Mouse (Mus musculus) hindbrain, embryonic 15.5 days (tissue): ENCODE measurements at regions not wholly inside any gene's neighbourhood (a gene's known extent, or its start where the extent isn't known, plus 50 kb on each side); places are given as distances from the start of the nearest gene placed in this dataset.
A peak's percentile ranks its signal among the peaks of the same experiment; 100 is the strongest.
"Not testable (repeated sequence)": the region's sequence is repeated elsewhere in the genome, so short reads cannot be mapped to it uniquely, and the experiment has no call there.

Experiments used
- ATAC-seq: fragments of 200-750 bp; cut with Nextera tagmentation; 2 replicates; pipeline ENCODE4 v1.8.0; 2017; ENCODE audit warnings: low read depth, moderate number of reproducible peaks, moderate TSS enrichment; ENCODE audit not compliant: low FRiP score
- H3K27ac ChIP-seq: fragments of 300-500 bp; sonication (generic); replicated peaks from 2 replicates; pipeline ENCODE4 v1.5.1; 2015; ENCODE audit warnings: mild to moderate bottlenecking, inconsistent platforms
- H3K27me3 ChIP-seq: fragments of 300-500 bp; sonication (generic); 2 replicates; pipeline ENCODE4 v1.6.1; 2015; ENCODE audit warnings: control low read depth, inconsistent platforms
- H3K36me3 ChIP-seq: fragments of 300-500 bp; sonication (generic); 2 replicates; pipeline ENCODE4 v1.6.1; 2015; ENCODE audit warnings: control low read depth, inconsistent platforms
- H3K4me1 ChIP-seq: fragments of 300-500 bp; sonication (generic); replicated peaks from 2 replicates; pipeline ENCODE4 v1.6.1; 2015; ENCODE audit warnings: control low read depth, inconsistent platforms
- H3K4me2 ChIP-seq: fragments of 300-500 bp; sonication (generic); 2 replicates; pipeline ENCODE4 v1.6.1; 2015; ENCODE audit warnings: moderate library complexity, mild to moderate bottlenecking, inconsistent platforms
- H3K4me3 ChIP-seq: fragments of 300-500 bp; sonication (generic); 2 replicates; pipeline ENCODE4 v1.5.1; 2015; ENCODE audit warnings: mild to moderate bottlenecking, inconsistent platforms
- H3K9ac ChIP-seq: fragments of 300-500 bp; sonication (generic); 2 replicates; pipeline ENCODE4 v1.6.1; 2015; ENCODE audit warnings: inconsistent platforms
- H3K9me3 ChIP-seq: fragments of 300-500 bp; sonication (generic); 2 replicates; pipeline ENCODE4 v1.6.1; 2016; ENCODE audit warnings: control low read depth, inconsistent platforms
- WGBS: fragments of 180-500 bp; shearing (Covaris S2); methylation state at CpG from one replicate; pipeline ENCODE4 v1.1.7; 2015; 5-methylcytosine and 5-hydroxymethylcytosine counted together

DNA sequence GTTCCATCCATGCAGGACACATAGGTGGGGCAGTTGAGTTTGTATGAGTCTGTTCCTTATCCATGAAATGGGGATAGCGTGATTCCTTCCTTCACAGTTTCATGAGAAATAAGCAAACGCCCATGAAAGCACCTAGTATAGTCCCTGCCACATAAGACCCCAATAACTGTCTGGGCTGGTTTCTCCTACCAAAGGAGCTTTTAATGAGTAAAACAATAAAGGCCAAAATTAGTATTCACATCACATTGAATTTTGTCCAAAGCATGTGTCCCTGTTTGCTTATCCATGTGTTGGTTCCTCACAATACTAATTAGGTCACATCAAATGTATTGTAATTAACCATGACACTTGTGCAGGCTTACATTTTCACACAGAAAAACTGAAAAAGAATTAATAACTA lies 221.3 kb downstream of the Prdm13 start:
- Histone ChIP-seq H3K9me3 (no peaks in the 10 kb centered on the region), H3K4me1 (no peaks in the 10 kb centered on the region), H3K27ac (no peak overlapping the region), H3K36me3 (no peaks in the 10 kb centered on the region), H3K4me2 (no peak overlapping the region), H3K4me3 (no peak overlapping the region), H3K27me3 (no peaks in the 10 kb centered on the region), H3K9ac (no peak overlapping the region)
- WGBS, result 78% methylated on average over 2 of the region's 2 CpGs
- ATAC-seq, result no peak

DNA sequence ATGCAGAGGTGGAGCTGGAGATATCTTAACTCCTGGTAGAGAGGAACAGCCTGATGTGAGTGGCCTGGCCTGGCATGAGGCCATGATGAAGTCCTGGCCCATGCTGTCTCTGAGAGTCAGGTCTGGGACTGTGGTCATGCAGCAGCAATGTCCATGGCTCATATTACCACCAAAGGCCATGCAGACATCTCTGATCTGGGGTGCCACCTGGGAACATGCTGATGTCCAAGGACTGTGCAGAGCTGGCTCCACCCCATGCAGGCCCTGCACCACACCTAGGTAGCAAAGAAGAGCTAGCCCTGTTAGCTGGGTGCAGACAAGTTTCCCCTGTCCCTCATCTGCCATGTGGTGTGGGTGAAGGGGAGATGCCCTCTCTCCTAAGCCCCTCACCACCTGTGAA lies 244.5 kb downstream of the Prdm13 start:
- H3K4me1 ChIP-seq, result no peaks in the 10 kb centered on the region
- no peaks in the 10 kb centered on the region for H3K9me3 ChIP-seq
- H3K4me3 ChIP-seq, result no peak overlapping the region
- no peaks in the 10 kb centered on the region for H3K27me3 ChIP-seq
- H3K27ac ChIP-seq, result no peak overlapping the region
- H3K4me2 ChIP-seq, result no peak overlapping the region
- ATAC-seq, result no peak
- H3K9ac ChIP-seq, result no peak overlapping the region
- H3K36me3 ChIP-seq, result no peaks in the 10 kb centered on the region

DNA sequence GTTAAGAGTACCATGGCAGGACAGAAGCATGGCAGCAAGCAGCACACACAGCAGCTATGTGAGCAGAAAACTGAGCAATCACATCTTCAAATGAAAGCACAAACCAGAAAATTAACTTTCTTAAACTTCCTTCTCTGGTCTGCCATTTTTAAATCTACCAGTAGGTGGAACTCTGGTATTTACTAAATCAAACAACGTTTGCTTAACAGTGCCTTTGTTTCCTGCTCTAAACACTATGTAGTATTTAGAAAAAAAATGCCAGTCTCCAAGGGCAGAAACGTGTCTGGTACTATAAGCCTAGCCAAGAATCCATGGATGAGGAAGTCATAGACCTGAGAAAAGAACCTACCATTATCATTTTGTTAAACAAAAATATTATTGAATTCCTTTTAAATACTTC lies 249.1 kb downstream of the Prdm13 start:
- Histone ChIP-seq H3K9ac (no peak overlapping the region), H3K4me3 (no peak overlapping the region), H3K27me3 (no peaks in the 10 kb centered on the region), H3K9me3 (no peaks in the 10 kb centered on the region), H3K36me3 (no peaks in the 10 kb centered on the region), H3K4me1 (no peaks in the 10 kb centered on the region), H3K4me2 (no peak overlapping the region), H3K27ac (no peak overlapping the region)
- WGBS, result 17% methylated on average over 2 of the region's 2 CpGs
- no peak for ATAC-seq

DNA sequence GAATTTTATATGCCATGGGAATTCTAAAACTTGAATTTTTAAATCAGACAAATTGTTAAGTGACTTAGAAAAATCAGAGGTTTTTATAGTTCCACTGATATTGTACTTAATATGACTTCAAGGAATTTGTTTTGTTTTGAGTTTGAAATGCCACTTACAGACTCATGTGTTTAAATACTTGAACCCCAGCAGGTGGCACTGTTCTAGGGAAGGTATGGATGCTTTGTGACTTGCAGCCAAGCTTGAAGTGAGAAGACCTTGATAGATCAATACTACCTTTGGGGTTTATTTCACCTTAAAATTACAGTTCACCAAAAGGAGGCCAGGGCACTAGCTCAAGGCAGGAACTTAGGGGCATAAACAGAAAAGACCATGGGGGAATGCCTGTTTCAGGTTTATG lies 277.9 kb downstream of the Prdm13 start:
- Histone ChIP-seq H3K36me3 (no peaks in the 10 kb centered on the region), H3K4me1 (no peaks in the 10 kb centered on the region)
- no peak for ATAC-seq

DNA sequence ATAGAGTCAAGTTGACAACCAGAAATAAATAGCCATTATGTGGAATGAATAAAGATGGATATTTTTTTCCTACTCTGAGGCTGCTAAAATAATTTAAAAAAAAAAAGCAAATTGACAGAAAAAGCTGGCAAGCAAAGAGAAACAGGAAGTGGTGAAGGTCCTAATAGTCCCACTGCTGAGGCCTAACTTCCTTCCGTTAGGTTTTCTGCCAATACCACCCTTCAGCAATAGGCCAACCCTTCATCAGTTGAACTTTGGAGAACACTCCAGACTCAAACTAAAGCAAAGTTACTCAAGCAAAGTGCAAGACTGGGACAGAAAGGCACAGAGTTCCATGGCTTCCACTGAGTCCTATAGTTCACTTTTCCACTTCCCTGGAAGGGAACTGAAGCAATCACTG lies 316.4 kb downstream of the Prdm13 start:
- H3K27ac ChIP-seq, result no peak overlapping the region
- no peak for ATAC-seq
- H3K4me1 ChIP-seq, result no peaks in the 10 kb centered on the region
- no peak overlapping the region for H3K4me3 ChIP-seq
- no peak overlapping the region for H3K4me2 ChIP-seq
- H3K36me3 ChIP-seq, result no peaks in the 10 kb centered on the region
- no peaks in the 10 kb centered on the region for H3K9me3 ChIP-seq
- no peaks in the 10 kb centered on the region for H3K27me3 ChIP-seq
- 92% methylated on average over 1 of the region's 1 CpGs for WGBS
- H3K9ac ChIP-seq, result no peak overlapping the region

More for the DNA sequence above, 277.9 kb downstream of the Prdm13 start:
- no peaks in the 10 kb centered on the region for H3K27me3 ChIP-seq
- no peak overlapping the region for H3K4me2 ChIP-seq
- no peak overlapping the region for H3K27ac ChIP-seq
- no peak overlapping the region for H3K9ac ChIP-seq
- no peaks in the 10 kb centered on the region for H3K9me3 ChIP-seq
- H3K4me3 ChIP-seq, result no peak overlapping the region

DNA sequence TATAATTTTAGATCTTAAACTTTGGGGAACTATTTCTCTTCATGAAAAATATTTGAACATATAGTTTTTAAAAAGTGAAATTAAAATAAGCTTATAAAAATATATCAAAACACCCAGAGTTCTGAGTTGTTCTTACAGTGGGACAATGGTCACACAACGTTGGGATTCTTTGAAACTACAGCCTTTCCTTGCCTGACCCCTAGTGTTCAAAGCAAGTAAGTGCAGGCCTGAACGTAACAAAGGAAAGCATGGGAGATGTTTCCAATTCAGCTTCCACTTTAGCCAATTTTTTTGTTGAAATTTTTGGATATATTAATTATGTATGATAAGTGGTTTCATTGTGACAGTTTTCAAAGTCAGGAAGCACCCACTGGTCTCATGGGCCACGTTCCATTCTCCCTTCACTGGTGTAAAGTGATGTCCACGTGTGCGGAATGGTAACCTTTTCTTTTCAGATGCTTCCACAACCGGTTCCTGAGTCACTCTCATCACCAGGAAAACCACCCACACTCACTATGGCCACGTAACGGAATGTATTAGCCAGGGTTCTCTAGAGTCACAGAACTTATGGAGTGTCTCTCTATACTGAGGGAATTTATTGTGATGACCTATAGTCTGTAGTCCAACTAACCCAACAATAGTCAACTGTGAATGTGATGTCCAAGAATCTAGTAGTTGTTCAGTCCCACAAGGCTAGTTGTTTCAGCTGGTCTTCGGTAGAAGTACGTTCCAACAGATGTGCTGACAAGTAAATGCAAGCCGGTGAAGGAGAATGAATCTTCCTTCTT lies 317.3 kb downstream of the Prdm13 start:
- no peak overlapping the region for H3K9ac ChIP-seq
- no peaks in the 10 kb centered on the region for H3K9me3 ChIP-seq
- no peak overlapping the region for H3K4me2 ChIP-seq
- no peaks in the 10 kb centered on the region for H3K4me1 ChIP-seq
- ATAC-seq, result peak; percentile 42; the same call in 1 of the 2 replicates
- no peak overlapping the region for H3K27ac ChIP-seq
- WGBS, result 70% methylated on average over 11 of the region's 11 CpGs
- no peaks in the 10 kb centered on the region for H3K27me3 ChIP-seq
- no peaks in the 10 kb centered on the region for H3K36me3 ChIP-seq
- H3K4me3 ChIP-seq, result no peak overlapping the region

DNA sequence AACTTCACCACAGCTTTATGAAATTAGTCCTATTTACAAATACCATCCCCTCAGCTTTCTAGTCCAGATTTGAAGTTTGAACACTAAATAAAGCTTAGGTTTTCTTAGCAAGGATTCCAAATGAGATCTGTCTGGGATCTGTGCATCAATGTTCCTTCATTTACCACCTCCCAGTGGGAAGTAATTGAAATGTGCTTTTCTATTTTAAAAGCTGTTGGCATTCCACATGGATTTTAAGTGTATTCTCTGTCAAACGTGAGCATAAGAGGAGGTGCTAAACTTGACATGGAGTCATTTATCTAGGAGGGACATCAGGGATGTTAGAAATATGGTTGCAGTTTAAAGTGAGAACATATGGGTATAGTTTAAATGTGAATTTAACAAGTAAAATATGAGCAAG lies 364.0 kb downstream of the Prdm13 start:
- H3K4me1 ChIP-seq, result no peaks in the 10 kb centered on the region
- H3K4me3 ChIP-seq, result no peak overlapping the region
- ATAC-seq, result no peak
- H3K27me3 ChIP-seq, result no peaks in the 10 kb centered on the region
- no peak overlapping the region for H3K27ac ChIP-seq
- H3K9ac ChIP-seq, result no peak overlapping the region
- H3K9me3 ChIP-seq, result no peaks in the 10 kb centered on the region
- H3K36me3 ChIP-seq, result no peaks in the 10 kb centered on the region
- 46% methylated on average over 1 of the region's 1 CpGs for WGBS
- H3K4me2 ChIP-seq, result no peak overlapping the region

DNA sequence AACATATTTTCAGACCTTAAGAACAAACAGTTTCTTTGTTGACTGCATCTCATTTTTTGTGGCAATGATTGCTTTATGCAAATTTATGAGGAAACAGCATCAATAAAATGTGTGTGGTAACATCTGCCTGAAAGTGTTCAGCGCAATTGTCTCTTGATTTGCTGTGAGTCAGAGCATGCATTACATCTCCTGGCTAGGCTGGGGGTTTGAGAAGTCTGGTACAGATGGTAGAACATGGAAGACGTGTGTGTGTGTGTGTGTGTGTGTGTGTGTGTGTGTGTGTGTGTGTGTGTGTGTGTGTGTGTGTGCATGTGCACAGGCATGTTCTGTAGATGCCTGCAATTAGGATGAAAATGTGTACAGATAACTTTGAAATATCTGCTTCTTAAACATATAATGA lies 376.5 kb downstream of the Prdm13 start:
- not testable (repeated sequence) for H3K27me3 ChIP-seq, H3K4me3 ChIP-seq, H3K27ac ChIP-seq, H3K9me3 ChIP-seq, H3K4me1 ChIP-seq, H3K36me3 ChIP-seq, H3K9ac ChIP-seq, H3K4me2 ChIP-seq, ATAC-seq
- WGBS, result 61% methylated on average over 2 of the region's 2 CpGs

DNA sequence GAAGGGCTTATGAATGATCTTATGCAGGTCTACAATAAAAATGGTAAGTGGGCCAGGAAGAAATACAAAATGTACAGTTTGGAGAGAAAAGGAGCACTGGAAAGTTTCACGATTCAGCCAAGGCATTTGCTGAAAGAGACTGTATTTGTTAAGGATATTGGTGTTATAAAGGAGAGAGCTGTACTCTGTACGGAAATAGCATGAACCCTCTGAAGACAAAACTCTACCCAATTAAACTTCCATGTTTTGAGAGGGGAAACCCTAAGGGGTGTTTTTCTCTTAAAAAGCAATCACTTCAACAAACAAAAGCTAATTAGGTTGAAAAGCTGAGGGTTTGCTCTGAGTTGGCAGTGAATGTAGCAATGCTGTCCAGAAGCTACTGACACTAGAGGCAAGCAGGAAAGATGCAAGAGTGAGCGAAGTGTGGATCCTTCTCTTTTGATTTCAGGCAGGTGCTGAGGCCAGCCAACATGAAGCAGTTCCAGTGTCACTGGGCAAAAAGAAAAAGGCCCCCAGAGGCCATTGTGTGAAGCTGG lies 378.2 kb downstream of the Prdm13 start:
- no peak overlapping the region for H3K4me2 ChIP-seq
- H3K36me3 ChIP-seq, result no peaks in the 10 kb centered on the region
- no peak for ATAC-seq
- H3K4me3 ChIP-seq, result no peak overlapping the region
- H3K9me3 ChIP-seq, result no peaks in the 10 kb centered on the region
- H3K9ac ChIP-seq, result no peak overlapping the region
- no peaks in the 10 kb centered on the region for H3K27me3 ChIP-seq
- H3K4me1 ChIP-seq, result no peaks in the 10 kb centered on the region
- 84% methylated on average over 3 of the region's 3 CpGs for WGBS
- H3K27ac ChIP-seq, result no peak overlapping the region

DNA sequence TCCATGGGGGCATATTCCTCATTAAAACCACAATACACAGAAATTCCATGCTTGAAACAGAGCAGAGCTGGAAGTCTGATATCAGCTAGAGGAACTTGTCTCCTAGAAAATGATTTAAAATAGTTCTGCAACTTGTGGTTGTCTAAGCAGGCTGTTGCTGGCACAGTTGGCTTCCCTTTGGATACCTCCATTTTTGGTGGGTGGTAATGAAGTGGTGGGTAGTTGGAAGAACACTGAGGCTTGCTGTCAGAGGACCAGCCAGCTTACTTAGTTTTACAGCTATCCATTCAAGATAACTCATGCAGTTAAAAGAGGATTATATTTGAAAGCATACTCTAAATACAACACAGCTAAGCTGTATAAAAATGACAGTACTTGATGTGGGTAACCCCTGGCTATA lies 385.6 kb downstream of the Prdm13 start:
- no peak overlapping the region for H3K27ac ChIP-seq
- H3K4me1 ChIP-seq, result no peaks in the 10 kb centered on the region
- H3K9ac ChIP-seq, result no peak overlapping the region
- no peaks in the 10 kb centered on the region for H3K36me3 ChIP-seq
- no peaks in the 10 kb centered on the region for H3K27me3 ChIP-seq
- ATAC-seq, result no peak
- H3K4me3 ChIP-seq, result no peak overlapping the region
- H3K9me3 ChIP-seq, result no peaks in the 10 kb centered on the region
- H3K4me2 ChIP-seq, result no peak overlapping the region

DNA sequence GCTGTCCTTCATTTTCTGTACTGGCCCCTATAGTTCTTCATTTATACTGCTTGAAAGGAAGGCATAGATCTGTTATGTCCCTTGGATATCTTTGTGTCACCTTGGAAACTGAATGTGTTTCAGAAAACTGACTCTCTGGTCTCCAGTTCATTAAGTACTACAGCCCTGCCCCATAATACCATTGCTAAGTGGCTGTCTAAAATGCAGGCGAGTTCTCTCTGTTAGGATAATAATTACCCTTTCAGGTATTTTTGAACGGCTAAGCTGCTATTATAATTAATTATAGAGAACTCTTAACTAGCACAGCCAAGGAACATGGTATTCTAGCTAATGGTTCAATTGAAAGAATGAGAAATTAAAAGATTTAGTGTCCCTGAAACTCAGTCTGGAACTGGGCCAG lies 418.5 kb downstream of the Prdm13 start:
- H3K4me2 ChIP-seq, result no peak overlapping the region
- H3K4me3 ChIP-seq, result no peak overlapping the region
- H3K4me1 ChIP-seq, result no peaks in the 10 kb centered on the region
- no peaks in the 10 kb centered on the region for H3K36me3 ChIP-seq
- H3K9ac ChIP-seq, result no peak overlapping the region
- ATAC-seq, result no peak
- H3K27me3 ChIP-seq, result no peaks in the 10 kb centered on the region
- WGBS, result 56% methylated on average over 2 of the region's 2 CpGs
- no peak overlapping the region for H3K27ac ChIP-seq
- H3K9me3 ChIP-seq, result no peaks in the 10 kb centered on the region

DNA sequence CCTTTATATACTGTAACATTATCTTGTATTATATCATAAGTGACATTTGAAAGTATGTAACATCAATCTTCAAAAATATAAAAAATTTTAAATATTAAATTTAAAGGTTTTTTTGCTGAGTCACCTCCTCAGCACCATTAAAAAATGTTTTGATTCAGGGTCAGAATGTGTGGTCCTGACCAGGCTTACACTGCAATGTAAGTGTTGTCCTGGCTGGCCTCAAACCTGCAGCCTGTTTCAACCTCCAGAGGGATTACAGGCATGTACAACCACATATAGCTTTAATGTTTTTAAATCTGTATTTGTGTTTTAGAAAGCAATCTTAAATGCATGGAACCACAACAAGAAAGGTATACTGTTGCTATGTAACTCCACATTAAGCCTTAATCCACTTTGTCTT lies 418.9 kb downstream of the Prdm13 start:
- no peak overlapping the region for H3K4me2 ChIP-seq
- H3K4me3 ChIP-seq, result no peak overlapping the region
- H3K9me3 ChIP-seq, result no peaks in the 10 kb centered on the region
- no peak overlapping the region for H3K9ac ChIP-seq
- no peaks in the 10 kb centered on the region for H3K4me1 ChIP-seq
- no peaks in the 10 kb centered on the region for H3K36me3 ChIP-seq
- no peaks in the 10 kb centered on the region for H3K27me3 ChIP-seq
- no peak for ATAC-seq
- H3K27ac ChIP-seq, result no peak overlapping the region

DNA sequence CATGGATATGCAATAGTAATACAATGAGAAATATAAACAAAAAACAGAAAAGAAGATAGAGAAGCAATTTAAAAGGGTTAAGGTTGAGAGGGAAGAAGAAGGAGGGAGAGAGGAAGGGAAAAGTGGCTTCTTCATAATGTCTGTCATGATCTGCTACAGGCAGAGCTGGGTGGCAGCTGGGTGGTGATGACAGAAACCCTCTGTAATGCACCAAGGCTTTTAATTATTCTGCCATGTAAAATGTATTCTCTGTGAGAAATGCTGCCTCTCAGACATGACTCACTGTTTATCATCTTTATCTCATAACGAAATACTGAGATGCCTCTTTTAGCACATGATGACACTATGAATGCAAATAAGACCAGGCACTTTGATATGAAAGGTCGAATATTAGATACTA lies 435.4 kb downstream of the Prdm13 start:
- ATAC-seq, result no peak

More for the DNA sequence above, 435.4 kb downstream of the Prdm13 start:
- Histone ChIP-seq H3K27ac (no peak overlapping the region), H3K36me3 (no peaks in the 10 kb centered on the region), H3K4me2 (no peak overlapping the region), H3K9ac (no peak overlapping the region), H3K27me3 (no peaks in the 10 kb centered on the region), H3K4me1 (no peaks in the 10 kb centered on the region), H3K4me3 (no peak overlapping the region), H3K9me3 (no peaks in the 10 kb centered on the region)
- 59% methylated on average over 2 of the region's 2 CpGs for WGBS
